Mouse (Mus musculus): ENCODE measurements around the gene Dazap1.
"Not testable (repeated sequence)": the region's sequence is repeated elsewhere in the genome, so short reads cannot be mapped to it uniquely, and the experiment has no call there.

Gene Dazap1

DNA sequence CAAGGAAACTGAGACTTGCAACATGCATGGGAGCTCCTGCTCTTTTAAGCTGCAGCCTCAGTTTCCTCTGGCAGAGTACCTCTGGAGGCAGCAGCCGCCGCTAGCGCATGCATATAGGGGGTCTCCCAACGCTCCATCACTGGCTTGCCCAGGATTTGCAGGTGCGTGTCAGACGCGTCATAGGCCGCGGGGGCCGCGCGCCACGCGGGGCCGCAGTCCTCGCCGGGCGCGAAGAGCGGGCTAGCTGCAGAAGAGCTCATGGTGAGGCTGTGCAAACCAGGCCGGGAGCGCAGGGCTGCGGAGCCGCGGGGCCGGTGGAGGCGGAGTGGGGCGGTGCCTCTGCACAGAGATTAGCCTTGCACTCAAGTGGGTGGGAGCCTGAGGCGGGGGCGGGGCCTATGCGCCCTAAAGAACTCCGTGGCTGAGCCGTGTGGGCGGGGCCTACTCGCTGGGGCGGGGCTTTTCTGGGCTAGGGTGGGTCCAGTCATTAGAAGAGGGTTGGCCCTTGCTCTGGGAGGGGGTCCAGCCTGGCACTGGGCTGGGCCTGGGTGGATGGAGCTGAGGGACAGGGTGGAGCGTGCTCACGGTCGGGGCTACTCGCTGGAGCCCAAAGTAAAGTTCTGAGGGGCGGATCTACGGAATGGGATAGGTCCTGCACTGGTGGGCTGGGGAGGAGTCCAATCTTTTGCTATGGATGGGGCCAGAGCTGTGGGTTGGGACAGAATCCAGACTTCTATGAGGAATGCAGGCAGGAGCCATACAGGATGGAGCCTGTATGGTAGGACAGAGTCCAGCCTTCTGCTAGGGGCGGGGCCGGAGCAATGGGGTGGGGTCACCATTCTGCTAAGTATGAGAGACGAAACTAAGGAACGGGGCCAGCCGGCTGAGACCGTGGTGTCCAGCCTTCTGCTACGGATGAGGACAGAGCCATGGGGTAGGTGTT lies at the start of gene Dazap1, which contains the start of gene Gamt:
TSS of gene Dazap1 (plus strand) at position 845 of the 943 bp plus-strand sequence.
TSS of gene Gamt (minus strand) at position 371 of the 943 bp plus-strand sequence.
- peak; percentile 90 for DNase-seq (ENCODE audit: low read depth, low spot score)

DNA sequence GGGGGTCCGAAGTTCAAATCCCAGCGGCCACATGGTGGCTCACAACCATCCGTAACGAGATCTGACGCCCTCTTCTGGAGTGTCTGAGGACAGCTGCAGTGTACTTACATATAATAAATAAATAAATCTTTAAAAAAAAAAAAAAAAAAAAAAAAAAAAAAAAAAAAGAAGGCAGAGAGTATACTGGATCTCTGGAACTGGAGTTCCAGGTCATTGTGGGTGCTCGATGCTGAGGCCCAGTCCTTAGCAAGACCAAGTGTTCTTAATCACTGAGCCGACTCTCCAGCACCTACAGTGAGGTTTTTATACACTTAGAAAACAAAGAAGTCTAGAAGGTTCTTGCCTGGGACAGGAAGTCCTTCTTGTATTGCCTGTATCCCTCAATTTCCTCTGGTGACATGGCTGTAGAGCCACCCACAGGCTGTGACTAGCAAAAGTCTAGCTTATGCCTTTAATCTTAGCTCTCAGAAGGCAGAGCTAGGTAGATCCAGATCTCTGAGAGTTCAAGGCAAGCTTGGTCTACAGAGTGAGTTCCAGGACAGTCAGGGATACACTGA lies 49.7 kb upstream of the Dazap1 start:
- not testable (repeated sequence) for DNase-seq (ENCODE audit: low read depth, low spot score)

DNA sequence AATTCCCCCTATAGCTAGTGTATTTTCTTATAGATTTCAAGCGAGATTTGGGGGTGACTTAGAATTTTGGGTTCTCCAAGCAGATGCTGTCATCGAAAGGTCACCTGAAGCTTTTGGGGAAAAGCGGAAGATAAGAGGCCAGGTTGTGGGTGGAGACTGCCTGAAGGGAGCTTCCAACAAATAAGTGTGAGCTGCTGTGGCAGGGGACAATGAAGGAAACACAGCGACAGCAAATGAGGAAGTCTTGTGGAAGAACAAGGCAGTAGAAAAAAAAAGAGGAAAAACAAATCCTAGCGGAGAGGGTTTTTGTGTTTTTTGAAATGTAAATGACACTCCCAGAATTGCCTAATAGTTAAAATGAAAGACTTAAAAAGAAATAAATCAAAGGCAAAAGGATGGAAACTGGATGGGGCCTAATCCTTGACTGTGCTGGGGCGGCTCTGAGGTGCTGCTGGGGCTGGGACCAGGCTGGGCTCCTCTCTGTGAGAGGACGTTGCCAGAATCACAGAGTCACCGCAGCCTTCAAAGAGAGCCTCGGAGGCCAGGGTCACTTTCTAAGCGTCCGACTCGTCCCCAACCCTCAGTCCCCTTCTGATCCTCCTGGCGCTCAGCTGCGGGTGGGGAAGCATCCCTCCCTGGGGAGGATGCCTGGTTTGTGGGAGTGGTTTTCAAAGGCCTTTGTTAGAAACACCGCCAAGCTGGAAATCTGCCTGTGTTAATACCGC lies 46.1 kb upstream of the Dazap1 start:
- DNase-seq (ENCODE audit: low read depth, low spot score): no peak

DNA sequence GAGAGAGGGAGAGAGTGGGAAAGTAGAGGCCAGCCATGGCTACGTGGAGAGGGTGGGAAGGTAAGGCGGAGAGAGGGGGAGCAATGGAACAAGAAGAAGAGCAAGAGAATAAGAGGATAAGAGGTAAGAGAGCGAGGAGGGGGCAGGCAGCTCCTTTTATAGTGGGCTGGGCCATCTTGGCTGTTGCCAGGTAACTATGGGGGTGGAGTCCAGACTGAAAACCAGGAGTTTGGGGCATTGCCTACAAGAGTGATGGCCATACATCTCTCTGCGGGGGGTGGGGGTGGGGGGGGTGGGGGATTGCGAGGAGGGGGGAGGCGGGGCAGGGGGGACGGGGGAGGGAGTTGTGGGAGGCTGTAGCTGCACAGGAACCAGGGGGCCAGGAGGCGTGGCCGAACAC lies 40.6 kb upstream of the Dazap1 start:
- DNase-seq (ENCODE audit: low read depth, low spot score): no peak

DNA sequence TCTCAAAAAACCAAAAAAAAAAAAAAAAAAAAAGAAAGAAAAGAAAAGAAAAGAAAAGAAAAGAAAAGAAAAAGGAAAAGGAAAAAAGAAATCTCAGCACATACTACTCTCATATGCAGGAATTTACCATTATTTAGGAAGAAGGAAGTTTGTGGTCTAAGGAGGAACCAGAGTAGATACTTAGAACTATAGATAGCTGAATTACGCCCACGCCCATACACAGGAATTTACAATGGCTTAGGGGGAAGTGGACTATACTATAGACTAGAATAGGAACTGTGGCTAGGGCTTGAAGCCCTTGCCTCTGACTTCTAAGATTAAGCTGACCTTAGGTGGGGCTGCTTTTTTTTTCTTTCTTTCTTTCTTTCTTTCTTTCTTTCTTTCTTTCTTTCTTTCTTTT lies 38.1 kb upstream of the Dazap1 start:
- not testable (repeated sequence) for DNase-seq (ENCODE audit: low read depth, low spot score)

DNA sequence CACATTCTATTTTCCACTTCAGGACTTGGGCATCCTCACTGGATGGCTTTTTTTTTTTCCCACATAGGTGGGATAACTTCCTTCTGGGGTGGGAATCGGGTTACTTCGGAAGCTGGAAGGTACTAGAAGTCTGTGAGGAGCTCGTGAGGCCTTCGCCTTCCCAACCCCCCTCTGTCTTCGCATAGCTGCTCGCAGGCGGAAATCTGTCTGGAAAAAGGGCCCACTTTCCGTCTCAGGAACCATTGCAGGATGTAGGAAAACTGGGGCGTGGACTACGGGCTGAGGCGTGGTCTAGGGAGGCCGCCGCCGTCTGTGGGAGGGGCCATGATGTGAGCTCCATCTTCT lies 35.2 kb upstream of the Dazap1 start:
- DNase-seq (ENCODE audit: low read depth, low spot score): no peak

DNA sequence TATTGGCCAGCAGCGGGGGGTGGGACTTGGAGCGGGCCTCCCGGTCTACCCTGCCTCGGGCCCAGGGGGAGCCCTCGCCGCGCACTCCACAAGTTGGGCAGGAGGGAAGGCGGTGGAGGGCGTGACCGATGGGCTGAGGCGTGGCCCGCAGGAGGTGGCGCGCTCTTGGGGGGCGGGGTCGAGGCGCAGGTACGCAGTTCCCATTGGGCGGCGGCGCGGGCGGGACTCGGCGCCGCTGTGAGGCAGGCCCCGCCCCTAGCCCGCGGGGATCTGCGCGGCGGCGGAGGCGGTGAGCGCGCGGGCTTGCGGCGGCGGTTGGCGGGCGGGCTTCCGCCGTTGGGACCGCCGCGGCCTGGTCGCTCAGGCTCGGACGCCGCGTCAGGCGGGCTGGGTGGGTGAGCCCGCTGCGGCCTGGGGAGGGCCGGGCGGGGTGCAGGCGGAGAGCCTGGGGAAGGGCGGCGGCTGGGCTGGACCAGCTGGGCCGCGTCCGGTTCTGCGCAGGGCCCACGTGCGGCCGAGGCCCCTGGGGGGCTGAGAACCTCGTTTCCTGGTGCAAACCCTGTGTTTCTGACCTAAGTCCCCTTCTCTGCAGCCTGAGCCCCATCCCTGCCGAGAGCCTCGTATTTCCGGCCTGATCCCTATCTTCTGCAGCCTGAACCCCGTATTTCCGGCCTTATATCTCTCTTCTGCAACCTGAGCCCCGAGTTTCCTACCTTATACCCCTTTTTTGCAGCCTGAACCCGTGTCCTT lies 34.7 kb upstream of the Dazap1 start, which contains the start of gene Mum1:
TSS of gene Mum1 (plus strand) at position 19 of the 750 bp plus-strand sequence.
- DNase-seq (ENCODE audit: low read depth, low spot score): peak; percentile 95

DNA sequence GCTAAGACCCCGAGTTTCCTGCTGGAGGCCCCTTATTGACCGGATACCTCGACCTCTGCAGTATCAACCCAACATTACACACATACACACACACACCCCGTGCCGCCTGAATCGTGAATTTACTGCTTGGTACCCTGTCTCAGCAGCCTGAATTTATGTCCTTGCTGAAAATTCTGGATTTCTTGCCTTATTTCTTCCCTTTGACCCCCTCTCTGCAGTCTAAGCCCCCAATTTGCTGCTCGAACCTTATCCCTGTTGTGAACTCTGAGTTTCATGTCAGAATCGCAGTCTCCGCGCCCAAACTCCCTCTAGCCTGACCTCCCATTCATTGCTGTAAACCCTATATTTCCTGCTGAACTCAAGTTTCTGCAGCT lies 34.1 kb upstream of the Dazap1 start:
- DNase-seq (ENCODE audit: low read depth, low spot score): no peak

DNA sequence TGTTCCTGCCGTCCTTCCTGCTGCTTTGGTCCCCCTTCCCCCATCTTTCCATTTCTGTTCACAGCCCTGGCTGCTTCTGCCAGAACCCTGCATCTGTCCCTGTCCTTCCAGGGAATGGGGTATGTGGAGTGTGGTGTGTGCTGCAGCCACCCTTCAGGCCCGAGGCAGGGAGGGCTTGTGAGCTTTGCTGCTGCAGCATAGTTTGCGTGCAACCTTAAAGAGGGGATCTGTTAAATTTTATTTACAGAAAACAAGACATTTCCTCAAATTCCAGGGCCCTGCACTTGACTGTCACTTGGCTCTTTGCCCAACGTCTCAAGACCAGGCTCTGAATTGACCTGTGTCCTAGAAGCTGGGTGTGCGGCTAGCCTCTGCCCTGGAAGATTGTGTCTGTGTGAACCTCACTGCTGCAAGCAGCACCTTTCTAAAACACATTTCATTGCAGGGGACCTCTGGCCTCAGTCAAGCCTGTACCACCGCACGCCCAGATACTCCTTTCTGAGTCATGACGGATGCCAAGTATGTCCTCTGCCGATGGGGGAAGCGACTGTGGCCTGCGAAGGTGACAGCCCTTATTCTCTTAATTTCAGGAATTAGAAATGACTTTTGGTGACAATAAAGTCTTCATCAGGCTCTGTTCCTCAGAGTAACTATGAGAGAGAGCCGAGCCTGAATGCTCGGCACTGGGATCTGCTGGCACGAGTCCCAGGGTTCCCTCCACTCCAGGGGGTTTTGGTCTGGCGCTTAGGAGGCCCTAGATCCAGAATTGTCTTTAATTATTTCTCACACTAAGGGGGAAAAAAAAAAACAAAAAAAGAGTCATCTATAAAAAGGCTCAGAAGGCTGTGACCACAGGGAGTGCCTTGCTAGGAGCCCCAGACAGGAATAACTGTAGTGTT lies 33.2 kb upstream of the Dazap1 start:
- DNase-seq (ENCODE audit: low read depth, low spot score): no peak

DNA sequence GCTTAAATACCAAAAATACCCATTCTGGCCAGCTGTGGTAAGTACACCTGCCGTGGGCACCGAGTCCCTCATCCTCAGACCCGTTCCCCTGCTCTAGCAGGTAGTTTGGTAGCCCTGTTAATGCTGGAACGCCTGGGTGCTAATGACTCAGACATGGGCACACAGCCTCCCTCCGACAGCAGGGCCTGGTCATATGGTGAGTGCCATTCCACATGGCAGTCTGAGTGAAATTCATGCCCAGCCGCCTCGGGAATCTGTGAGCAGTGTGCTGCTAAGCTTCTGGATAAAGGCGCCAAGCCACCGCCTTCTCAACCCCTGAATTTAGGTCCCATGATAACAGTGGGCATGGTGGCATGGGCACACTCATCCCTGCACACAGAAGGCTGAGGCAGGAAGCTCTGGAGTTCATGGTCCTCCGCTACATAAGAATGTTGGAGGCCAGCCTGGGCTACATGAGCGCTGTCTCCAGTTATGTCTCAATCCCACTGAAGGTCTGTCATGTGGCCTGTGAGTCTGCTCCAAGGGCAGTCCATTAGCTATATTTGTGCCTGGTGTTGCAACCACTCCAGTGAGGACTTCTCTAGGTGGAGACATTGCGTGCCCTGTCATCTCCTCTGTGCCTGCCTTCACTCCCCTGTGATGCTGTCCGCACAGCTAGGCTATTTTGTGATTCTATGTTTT lies 25.0 kb upstream of the Dazap1 start:
- no peak for DNase-seq (ENCODE audit: low read depth, low spot score)

DNA sequence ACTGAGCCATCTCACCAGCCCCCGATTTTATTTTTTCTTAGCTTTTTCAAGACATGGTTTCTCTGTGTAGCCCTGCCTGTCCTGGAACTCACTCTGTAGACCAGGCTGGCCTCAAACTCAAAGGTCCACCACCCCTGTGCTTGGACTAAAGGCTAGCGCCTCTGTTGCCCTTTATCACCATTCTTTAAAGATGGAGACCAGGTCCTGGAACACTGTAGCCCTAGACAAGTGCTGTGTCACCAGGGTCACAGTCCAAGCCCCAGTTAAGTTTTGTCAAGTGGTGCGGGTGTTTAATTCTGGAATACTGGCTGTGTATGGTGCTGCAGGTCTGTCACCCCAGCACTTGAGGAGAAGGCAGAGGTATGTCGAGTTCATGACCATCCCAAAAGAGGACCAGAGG lies 24.3 kb upstream of the Dazap1 start:
- no peak for DNase-seq (ENCODE audit: low read depth, low spot score)

DNA sequence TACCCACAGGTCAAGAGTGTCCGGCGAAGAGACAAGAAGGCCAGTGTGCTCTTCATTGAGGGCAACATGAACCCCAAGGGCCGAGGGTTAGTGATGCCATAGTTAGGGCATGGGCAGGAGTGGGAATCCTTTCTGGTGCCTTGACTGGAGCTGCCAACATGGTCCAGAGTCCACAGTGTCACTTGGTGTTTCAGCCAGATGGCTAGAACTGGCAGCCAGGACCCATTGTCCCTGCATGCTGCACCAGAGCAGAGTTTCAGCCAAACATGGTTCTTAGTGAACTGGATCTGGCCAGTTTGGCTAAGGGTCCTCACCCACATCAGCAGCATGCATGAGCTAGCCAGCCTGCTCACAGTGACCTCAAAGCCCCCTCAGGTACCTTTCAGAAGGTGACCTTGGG lies 23.0 kb upstream of the Dazap1 start:
- DNase-seq (ENCODE audit: low read depth, low spot score): no peak

DNA sequence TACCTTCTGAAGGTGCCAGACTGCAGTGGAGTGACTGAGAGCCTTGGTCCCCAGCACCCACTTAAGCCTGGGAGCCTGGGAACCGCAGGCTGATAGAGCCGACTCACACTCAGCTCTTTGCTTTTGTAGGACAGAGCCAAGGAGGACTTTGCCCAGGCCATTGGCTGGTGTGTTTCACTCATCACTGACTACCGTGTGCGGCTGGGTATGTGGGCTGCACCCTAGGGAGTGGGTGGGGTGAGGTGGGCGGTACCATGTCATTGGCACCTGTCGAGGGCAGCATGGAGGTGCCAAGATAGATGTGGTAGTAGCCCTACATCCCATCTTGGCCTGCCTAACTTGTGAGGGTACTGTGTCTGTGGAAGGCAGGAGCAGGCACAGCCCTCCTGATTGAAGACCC lies 21.5 kb upstream of the Dazap1 start:
- DNase-seq (ENCODE audit: low read depth, low spot score): no peak

DNA sequence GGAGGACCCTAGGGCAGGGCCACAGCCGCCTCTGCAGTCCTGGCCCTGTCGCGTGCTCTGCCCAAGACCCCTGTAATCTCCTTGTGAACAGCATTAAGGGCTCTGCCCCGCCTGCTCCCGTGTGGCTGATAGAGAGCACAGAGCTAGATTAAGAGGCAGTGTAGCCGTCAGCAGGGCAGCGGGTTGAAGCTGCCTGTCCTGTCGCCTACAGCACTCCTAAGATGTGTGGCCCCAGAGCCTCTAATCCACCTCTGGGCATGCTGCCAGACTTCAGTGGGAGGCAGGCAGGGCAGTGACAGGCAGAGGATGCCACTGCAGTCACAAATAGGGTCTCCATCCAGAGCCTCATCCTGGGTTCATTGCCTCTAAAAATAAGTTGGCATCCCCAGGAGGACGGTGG lies 19.2 kb upstream of the Dazap1 start:
- DNase-seq (ENCODE audit: low read depth, low spot score): no peak

DNA sequence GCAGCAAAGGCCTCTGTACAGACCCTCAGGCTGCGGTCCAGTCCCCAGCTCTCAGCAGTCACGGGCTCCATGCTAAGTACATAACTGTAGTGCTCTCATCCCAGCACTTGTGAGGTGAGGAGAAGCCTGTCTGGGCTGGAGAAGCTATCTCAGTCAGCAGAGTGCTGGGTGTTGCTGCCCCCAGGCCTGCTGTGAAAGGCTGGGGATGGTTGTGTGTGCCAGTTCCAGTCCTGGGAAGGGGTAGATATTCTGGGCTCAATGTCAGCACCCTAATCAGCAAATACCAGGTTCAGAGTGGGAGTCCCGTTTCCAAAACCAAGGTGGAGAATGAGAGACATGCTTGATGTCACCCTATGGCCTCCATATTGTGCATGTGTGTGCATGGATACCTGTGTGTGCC lies 18.7 kb upstream of the Dazap1 start:
- DNase-seq (ENCODE audit: low read depth, low spot score): no peak

DNA sequence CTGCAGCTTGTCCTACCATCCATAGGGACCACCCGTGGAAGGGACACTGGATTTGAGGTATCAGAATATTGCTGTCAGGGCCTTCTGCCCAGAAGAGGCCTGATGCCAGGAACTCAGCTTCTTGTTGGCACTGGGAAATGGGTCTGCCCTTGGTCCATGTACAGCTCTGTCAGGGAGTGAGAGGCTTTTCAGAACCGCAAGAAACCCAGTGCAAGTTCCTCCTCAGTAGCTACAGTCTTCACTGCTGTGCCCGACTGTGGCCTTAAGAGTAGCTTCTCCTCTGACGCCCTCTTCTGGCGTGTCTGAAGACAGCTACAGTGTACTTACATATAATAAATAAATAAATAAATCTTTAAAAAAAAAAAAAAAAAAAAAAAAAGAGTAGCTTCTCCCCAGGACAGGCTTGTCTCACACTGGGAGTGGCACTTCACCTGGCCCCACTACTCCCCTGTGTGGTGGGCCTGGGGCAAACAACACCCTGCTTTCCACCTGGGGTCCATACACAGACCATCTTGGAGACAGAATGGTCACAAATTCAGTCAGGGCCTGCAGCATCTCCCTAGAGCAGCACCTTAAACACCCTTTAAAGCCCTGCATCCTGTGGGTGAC lies 16.4 kb upstream of the Dazap1 start:
- DNase-seq (ENCODE audit: low read depth, low spot score): no peak

DNA sequence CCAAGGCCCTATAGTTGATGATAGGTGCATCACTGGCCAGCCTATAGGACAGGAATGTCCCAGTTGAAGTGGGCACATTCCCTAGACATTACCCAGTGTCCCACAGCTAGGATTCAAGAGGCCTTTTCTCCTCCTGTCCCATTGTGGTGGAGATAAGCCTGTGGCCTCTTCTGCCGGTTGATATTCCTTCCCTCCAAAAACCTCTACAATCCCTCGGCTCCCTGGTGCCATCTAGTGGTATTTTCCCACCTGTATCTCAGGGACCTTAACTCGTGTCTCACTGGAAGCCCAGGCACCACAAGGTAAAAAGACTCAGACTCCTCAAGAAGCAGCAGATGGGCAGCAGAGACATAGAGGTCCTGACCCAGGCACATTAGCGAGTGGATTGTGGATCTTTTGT lies 15.7 kb upstream of the Dazap1 start:
- peak; percentile 79 for DNase-seq (ENCODE audit: low read depth, low spot score)

DNA sequence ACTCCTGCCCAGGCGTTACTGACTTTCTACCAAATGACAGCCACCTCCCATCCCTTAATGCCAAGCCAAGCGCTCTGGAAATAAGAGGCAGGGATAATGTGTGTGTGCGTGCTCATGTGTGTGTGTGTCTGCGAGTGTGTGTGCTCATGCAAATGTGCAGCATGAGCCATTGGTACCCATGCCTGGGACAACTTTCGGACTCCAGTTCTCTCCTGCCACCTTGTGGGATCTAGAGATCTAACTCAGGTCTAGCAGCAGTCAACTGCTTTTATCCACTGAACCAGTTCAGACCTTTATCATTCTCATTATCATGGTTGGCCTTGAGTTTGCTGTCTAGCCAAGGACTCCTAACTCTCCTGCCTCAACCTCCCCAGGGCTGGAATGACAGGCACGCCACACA lies 13.4 kb upstream of the Dazap1 start:
- no peak for DNase-seq (ENCODE audit: low read depth, low spot score)

DNA sequence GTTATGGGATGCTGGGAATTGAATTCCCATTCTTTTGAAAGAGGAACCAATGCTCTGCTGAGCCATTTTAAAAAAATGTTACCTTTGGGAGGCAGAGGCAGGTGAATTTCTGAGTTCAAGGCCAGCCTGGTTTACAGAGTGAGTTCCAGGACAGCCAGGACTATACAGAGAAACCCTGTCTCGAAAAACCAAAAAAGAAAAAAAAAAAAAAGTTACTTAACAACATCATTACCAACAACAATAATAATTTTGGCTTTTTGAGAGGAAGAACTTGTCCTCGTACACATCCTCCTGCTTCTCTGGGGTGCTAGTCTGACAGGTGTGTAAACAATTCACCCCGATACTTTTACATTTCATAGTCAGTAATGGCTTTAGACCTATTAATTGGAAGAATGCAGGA lies 12.8 kb upstream of the Dazap1 start:
- not testable (repeated sequence) for DNase-seq (ENCODE audit: low read depth, low spot score)

All from c-Kit-negative CD71-positive TER-119-positive erythroid progenitor cells, embryonic 14.5 days (primary cell).